Comparison of ENCODE assay signal across 9 mouse cellular contexts in genomic region chr13:49146040-49146697, GRCm38 (mm10). TPM values are rescaled to one million over a fixed set of nuclear protein-coding genes. Genes with fewer than 3 reads are reported as not detected.
DNase-seq lines count a peak whose midpoint lies in the region; ATAC-seq lines count a peak whose summit lies in the region.
"Had no signal": no experiment of that assay in that cellular context is flagged by ENCODE, and none has a peak within 500 bp of the region (broad histone marks: within the 10 kb centered on the region; RNA-seq: fewer than 3 reads in every experiment).

No protein-coding gene starts in this region.

- H3K4me3 ChIP-seq in neural tube, embryonic 11.5 days (ENCODE audit: low read depth, low read length): peak overlapping the region; percentile 84
- H3K4me3 ChIP-seq in liver, embryonic 13.5 days (replicated peaks): peak overlapping the region; percentile 59

- no peaks in the 10 kb centered on the region for H3K9me3 ChIP-seq in neural tube, embryonic 11.5 days (ENCODE audit: control insufficient read depth, low read length)
- no peaks in the 10 kb centered on the region for H3K9me3 ChIP-seq in liver, embryonic 13.5 days (replicated peaks)

- H3K9ac ChIP-seq in neural tube, embryonic 11.5 days (ENCODE audit: low read length): peak overlapping the region; percentile 77
- no peak overlapping the region for H3K9ac ChIP-seq in liver, embryonic 13.5 days

- no peak overlapping the region for H3K27ac ChIP-seq in neural tube, embryonic 11.5 days (ENCODE audit: low read depth, low read length)
- H3K27ac ChIP-seq in liver, embryonic 13.5 days: no peak overlapping the region

- H3K4me2 ChIP-seq in neural tube, embryonic 11.5 days (ENCODE audit: low read depth): peak overlapping the region; percentile 91
- H3K4me2 ChIP-seq in liver, embryonic 13.5 days: peak overlapping the region; percentile 72

- peak; percentile 55 for DNase-seq in cerebellum, adult 9-10 months
- no peak for DNase-seq in cerebellum, postnatal 14 days
- no peak for DNase-seq in neural tube, embryonic 11.5 days (ENCODE audit: low spot score)
- DNase-seq in neural tube, embryonic 10.5 days (ENCODE audit: extremely low spot score, low spot score): no peak
- DNase-seq in liver, embryonic 13.5 days: no peak
- DNase-seq in urinary bladder, postnatal 4 days (ENCODE audit: low spot score in 2 of 2): no peak
- no peak for DNase-seq in layer of hippocampus, adult 11-12 months (ENCODE audit: low spot score)

- H3K36me3 ChIP-seq in neural tube, embryonic 11.5 days (ENCODE audit: control insufficient read depth, insufficient read depth, low read length): no peaks in the 10 kb centered on the region
- no peaks in the 10 kb centered on the region for H3K36me3 ChIP-seq in liver, embryonic 13.5 days

- 19% methylated on average over 17 of the region's 17 CpGs for WGBS in neural tube, embryonic 11.5 days
- WGBS in liver, embryonic 13.5 days (ENCODE audit: insufficient replicate concordance): 20% methylated on average over 17 of the region's 17 CpGs

- H3K27me3 ChIP-seq in neural tube, embryonic 11.5 days (ENCODE audit: control insufficient read depth, insufficient read depth, low read length): peaks cover 14% of the 10 kb centered on the region
- H3K27me3 ChIP-seq in liver, embryonic 13.5 days: peaks cover 82% of the 10 kb centered on the region

- no peak for ATAC-seq in neural tube, embryonic 11.5 days (ENCODE audit: insufficient read depth, low FRiP score, low TSS enrichment)
- ATAC-seq in liver, embryonic 13.5 days (ENCODE audit: low read depth): no peak
- no peak for ATAC-seq in erythroblast, adult 5-6 weeks (replicated peaks; ENCODE audit: low FRiP score, poor library complexity, severe bottlenecking)

- H3K4me1 ChIP-seq in neural tube, embryonic 11.5 days (ENCODE audit: control insufficient read depth, insufficient read depth, low read length): peaks cover 15% of the 10 kb centered on the region; the same call in 1 of the 2 replicates
- H3K4me1 ChIP-seq in liver, embryonic 13.5 days (replicated peaks): peaks cover 13% of the 10 kb centered on the region

RNA-seq across cellular contexts. Expression of gene Wnk2, which starts 1.6 kb away (rescaled TPM):
- polyA plus RNA-seq in neural tube, embryonic 11.5 days (2014; fragmentation: Nextera tagmentation; extraction: Ambion mirVana): 9.5 and 10.7 TPM in 2 replicates
- 0.03 and 0.09 TPM in 2 replicates for polyA plus RNA-seq in liver, embryonic 13.5 days (2015; fragmentation: Nextera tagmentation; extraction: Ambion mirVana)
- total RNA-seq in erythroblast, adult 5-6 weeks (2015; ENCODE audit: low replicate concordance): not detected in 2 replicates
- not detected in 2 replicates for total RNA-seq in erythroblast, adult 5-6 weeks (2017; ENCODE audit: low replicate concordance)
- total RNA-seq: hematopoietic stem cell, adult 5-6 weeks had no signal

RNA-seq across cellular contexts. Expression of gene Ninj1, which starts 41.1 kb away (rescaled TPM):
- polyA plus RNA-seq in neural tube, embryonic 11.5 days (2014; fragmentation: Nextera tagmentation; extraction: Ambion mirVana): 20.4 TPM in 2 replicates
- 39.7 and 40.0 TPM in 2 replicates for polyA plus RNA-seq in liver, embryonic 13.5 days (2015; fragmentation: Nextera tagmentation; extraction: Ambion mirVana)
- total RNA-seq in erythroblast, adult 5-6 weeks (2015; ENCODE audit: low replicate concordance): 18.3 and 22.2 TPM in 2 replicates
- total RNA-seq in erythroblast, adult 5-6 weeks (2017; ENCODE audit: low replicate concordance): 6.4 and 13.3 TPM in 2 replicates
